Mouse (Mus musculus) frontal cortex, postnatal 10 days (tissue): ENCODE results near the gene Mybbp1a.

Experiments
- DNase-seq, 2 experiments: peaks; one replicate each; pipeline ENCODE4 v3.0.0; 2022; ENCODE audit warnings: low spot score in 2 of 2, mixed read lengths in 1 of 2

Gene Mybbp1a

DNA sequence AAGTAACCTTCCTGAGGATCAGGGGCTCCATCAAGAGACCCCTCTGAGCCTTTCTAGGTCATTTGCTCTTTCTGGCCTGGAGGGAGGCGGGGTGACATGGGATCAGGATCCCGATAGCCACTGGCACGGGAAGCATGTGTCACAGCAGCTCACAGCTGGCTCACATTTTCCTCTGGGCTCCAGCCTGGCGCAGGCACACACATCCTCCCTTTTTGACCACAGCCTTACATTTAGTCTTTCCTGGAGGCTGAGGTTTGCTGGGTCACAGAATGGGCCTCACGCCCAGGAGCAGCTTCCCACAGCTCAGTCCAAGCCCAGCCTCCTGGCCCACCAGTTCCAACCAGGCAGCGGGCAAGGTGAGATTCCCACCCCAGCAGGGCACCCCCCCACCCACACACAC, 37.1 kb downstream of the Mybbp1a start:
- no peak for DNase-seq

DNA sequence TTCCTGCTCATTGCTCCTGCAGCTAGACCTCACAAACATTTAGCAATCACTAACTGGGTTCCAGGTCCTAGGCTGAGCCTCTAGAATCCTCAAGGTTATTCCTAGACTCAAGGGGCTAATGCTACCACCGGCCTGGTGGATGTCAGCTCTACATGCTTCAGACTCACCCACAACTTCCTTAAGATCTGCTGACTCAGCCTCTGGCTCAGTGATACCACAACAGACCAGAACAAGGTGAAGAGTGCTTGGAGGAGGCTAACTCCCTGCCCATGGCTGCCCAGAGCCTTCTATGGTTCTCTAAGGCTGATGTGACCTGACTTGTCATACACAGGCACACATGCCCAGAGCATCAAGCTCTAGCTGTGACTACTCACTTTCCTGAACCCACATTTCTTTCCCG, 38.3 kb downstream of the Mybbp1a start:
- no peak for DNase-seq

GRCm38 (mm10) chr11:72481313-72481712, 40.2 kb downstream of the Mybbp1a start:
- DNase-seq = no peak

DNA sequence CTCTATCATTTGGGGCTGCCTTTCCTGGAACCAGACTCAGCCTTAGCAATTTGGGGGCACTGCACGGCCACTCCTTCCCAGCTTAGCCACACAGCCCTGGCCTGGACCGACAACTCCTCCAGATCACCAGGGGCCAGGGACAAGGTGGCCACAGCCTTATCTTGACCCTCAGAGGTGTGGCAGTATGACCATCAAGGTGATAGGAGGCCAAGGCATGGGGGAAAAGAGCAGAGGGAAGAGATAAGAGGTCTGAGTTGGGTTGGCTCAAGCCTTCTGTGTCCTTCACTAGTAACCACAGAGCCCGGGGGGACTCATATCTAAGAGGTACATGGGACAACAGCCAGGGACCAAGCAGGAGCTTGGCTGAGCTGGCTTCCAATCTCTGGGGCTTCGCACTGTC, 40.8 kb downstream of the Mybbp1a start:
- no peak for DNase-seq

DNA sequence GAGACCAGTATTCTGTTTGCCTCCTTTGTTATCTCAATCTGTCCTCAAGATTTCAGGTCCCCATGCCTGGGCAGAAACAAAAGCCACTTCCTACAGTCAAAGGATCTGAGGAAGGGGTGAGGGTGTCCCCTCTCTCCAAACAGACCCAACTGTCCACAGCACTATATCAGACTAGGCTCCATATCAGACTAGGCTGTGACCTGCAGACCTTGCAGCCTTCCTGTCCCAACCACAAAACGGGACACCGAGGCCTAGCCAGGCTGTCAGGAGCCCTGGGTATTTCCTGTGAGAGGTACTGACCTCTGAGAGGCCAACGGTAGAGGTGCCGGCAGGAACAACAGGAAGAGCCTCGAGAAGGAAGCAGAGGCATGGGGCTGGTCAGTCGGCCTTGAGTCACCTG, 43.4 kb downstream of the Mybbp1a start:
- DNase-seq = no peak

DNA sequence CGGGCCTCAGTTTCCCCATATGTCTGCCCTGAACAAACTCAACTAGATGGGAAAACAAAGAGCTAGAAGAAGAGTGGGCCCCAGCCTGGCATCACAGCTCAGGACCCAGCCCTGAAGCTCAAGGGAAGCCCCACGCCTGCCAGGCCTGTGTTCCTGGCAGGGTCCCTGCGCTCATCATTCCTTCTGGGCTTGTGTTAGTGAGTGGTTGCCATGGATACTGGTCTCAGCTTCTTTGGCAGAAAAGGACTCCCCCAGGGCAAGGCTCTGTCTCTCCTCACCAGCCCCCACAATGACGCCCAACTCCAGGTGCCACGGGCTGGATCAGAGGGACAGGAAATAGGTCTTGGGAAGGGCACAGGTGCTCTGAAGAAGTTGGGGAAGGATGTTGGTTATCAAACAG, 44.0 kb downstream of the Mybbp1a start:
- DNase-seq = peak in 1 of 2 experiments; percentile 44

DNA sequence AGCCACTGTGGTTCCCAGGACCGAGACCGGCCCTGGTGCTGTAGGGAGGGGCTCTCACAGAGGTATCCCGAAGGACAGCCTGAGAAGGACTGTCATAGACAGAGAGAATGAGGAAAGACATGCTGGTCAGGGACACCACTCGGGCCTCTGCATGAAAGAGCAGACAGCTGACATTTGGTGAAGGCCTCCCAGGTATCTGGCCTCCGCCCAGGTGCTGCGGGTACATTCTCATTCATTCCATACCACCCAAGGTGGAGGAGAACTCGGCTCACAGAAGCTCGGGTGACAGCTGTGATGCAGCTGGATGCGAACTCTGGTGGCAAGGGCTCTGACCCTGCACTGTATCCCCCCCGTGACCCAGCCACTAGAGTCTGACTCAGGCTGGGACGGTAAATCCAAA, 44.8 kb downstream of the Mybbp1a start:
- DNase-seq = no peak

- no peak for DNase-seq
Observed at GRCm38 (mm10) chr11:72487171-72487570, 46.0 kb downstream of the Mybbp1a start.

DNA sequence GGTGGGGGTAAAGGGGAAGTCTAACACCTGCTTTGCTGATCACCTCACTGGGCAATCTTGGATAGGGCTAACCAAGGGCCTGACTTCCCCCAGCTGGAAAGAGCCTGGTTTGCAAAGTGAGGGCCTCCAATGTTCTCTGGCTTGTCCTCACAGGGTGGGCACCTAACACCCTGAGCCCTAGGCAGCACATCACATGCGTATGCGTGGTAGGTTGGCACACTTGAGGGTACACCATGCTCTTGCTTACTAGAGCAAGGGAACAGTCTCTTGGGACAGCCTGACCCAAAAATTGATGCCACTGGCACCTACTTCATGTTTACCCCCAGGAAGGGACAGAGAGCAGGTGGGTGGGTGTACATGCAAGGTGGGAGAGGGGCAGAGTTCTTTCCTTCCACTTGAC, 46.6 kb downstream of the Mybbp1a start:
- no peak for DNase-seq

DNA sequence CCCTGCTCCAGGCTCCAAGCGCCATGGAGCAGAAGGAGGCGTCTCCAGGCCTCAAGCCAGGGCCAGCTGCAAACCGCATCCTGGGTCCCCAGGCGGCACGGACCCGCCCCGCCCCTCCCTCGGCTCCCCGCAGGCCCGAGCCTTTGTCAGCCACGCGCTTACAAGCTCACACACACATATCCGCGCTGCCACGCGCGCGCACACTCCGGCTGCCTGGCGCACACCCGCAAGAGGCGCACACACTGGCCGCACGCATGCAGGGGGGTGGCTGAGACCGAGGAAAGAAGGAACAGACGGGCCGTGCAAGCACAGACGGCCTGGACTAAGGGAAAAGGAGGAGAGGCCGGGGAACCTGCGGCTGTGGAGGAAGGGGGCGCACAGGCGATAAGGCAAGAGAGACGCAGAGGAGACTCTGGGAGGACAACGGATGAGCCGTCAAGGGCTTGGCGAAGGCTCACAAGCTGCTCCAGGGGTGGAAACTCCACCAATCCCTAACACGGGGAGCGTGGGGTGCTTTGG, 47.7 kb downstream of the Mybbp1a start:
- peak; percentile 72 to 75 for DNase-seq

- DNase-seq = no peak
Observed at GRCm38 (mm10) chr11:72489397-72489796, 48.2 kb downstream of the Mybbp1a start.

- peak; percentile 92 for DNase-seq
Observed at GRCm38 (mm10) chr11:72489881-72490301, 48.7 kb downstream of the Mybbp1a start, which contains the start of gene Spns2. Gene Spns2, minus strand, starts transcription at chr11:72489904.

DNA sequence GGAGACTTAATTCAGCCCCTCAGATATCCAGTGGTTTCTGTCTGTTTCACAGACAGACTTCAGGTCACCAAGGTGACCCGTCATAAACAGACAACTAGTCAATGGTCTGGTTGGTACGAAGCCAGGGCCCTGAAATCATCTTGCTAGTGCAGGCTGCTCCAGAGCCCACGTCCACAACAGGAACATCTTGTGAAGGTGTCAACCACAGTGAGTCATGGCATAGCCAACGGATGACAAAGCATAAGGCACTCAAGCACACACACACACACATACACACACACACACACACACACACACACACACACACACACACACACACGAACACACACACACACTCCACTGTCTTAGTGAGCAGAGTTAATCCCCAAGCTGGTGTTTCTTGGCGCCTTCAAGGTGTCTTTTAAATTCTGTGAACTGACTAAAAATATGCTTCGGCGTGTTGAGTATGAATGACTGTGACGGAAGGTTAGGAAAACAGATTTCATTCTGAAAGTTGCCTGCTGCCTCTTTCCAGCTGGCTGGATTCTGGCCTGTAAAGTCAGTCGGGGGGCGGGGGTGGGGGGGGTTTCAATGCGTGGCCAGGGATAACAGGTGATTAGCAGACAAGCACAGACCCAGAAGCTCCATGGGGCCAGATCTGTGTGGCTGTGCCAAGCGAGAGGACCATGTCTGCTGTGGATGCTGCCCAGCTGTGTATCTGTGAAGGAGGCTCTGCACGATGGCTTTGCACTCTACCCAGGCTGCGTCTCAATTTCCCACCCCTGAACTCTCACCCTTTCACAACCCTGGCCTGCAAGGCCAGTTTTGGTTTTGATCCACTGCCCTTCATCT, 50.2 kb downstream of the Mybbp1a start:
- peak in 1 of 2 experiments; percentile 47 for DNase-seq

- no peak for DNase-seq
Observed at GRCm38 (mm10) chr11:72494046-72494988, 53.2 kb downstream of the Mybbp1a start.

DNA sequence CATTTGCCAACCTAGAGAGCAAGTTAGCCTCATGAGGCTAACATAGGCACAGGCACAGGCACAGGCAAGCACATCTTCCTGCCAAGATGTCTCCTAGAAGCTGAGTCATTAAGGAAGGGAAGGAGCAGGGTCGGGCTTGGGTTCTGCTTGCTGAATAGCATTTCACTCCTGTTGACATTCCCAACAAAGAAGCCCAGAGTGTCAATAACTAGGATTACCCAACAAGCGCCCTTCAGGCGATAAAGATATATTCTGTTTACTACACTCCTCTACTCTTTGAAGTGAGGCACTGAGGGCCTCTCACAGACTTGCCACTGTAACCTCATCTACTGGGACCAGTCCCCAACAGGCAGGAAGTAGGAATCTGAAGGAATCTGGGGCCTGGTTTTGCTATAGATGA, 54.9 kb downstream of the Mybbp1a start:
- DNase-seq = no peak

GRCm38 (mm10) chr11:72496775-72497174, 55.6 kb downstream of the Mybbp1a start:
- DNase-seq = no peak

- no peak for DNase-seq
Observed at GRCm38 (mm10) chr11:72497367-72497766, 56.2 kb downstream of the Mybbp1a start.

- DNase-seq = no peak
Observed at GRCm38 (mm10) chr11:72500139-72500538, 59.0 kb downstream of the Mybbp1a start.
